7 mouse cellular contexts compared by ENCODE assay signal in genomic region chrX:12587958-12588355, GRCm38 (mm10). TPM values are rescaled to one million over a fixed set of nuclear protein-coding genes. Genes with fewer than 3 reads are reported as not detected.
DNase-seq lines count a peak whose midpoint lies in the region; ATAC-seq and TF ChIP-seq lines count a peak whose summit lies in the region.

No protein-coding gene starts in this region.

- DNase-seq in lung, embryonic 14.5 days = peak; percentile 14
- no peak for DNase-seq in lung, postnatal 25 days (ENCODE audit: low spot score)
- DNase-seq in intestine, embryonic 14.5 days (ENCODE audit: low spot score) = no peak
- peak; percentile 2 for DNase-seq in midbrain, postnatal 0 days (ENCODE audit: low spot score)
- DNase-seq in testis, postnatal 14 days (ENCODE audit: low spot score) = no peak
- no peak for DNase-seq in ovary, postnatal 14 days (ENCODE audit: low spot score)

- H3K9me3 ChIP-seq in lung, embryonic 14.5 days (ENCODE audit: low read depth, low read length) = no peaks in the 10 kb centered on the region
- no peaks in the 10 kb centered on the region for H3K9me3 ChIP-seq in intestine, embryonic 14.5 days (ENCODE audit: control insufficient read depth, low read length)
- no peaks in the 10 kb centered on the region for H3K9me3 ChIP-seq in midbrain, postnatal 0 days (ENCODE audit: low read length)

- H3K27ac ChIP-seq in lung, embryonic 14.5 days (ENCODE audit: low read depth) = peak overlapping the region; percentile 72; the same call in 1 of the 2 replicates
- H3K27ac ChIP-seq in cortical plate, adult 2 months (ENCODE audit: insufficient read depth, low read length) = no peak overlapping the region
- peak overlapping the region; percentile 77 for H3K27ac ChIP-seq in intestine, embryonic 14.5 days (ENCODE audit: low read depth)
- peak overlapping the region; percentile 87 for H3K27ac ChIP-seq in midbrain, postnatal 0 days (ENCODE audit: low read depth, low read length)

- peak overlapping the region; percentile 77 for H3K9ac ChIP-seq in lung, embryonic 14.5 days
- peak overlapping the region; percentile 71 for H3K9ac ChIP-seq in intestine, embryonic 14.5 days (ENCODE audit: low read length)
- H3K9ac ChIP-seq in midbrain, postnatal 0 days (replicated peaks; ENCODE audit: low read length, poor library complexity, severe bottlenecking) = peak overlapping the region; percentile 79

- ATAC-seq in lung, embryonic 14.5 days (ENCODE audit: insufficient read depth) = peak; percentile 69
- ATAC-seq in intestine, embryonic 14.5 days (replicated peaks; ENCODE audit: low FRiP score, low TSS enrichment, low read depth) = peak; percentile 70; the same call in 1 of the 2 replicates
- ATAC-seq in midbrain, postnatal 0 days (ENCODE audit: low FRiP score) = no peak; the same call in 1 of the 2 replicates

- peak overlapping the region; percentile 67 for H3K4me3 ChIP-seq in lung, embryonic 14.5 days (ENCODE audit: low read depth, low read length)
- H3K4me3 ChIP-seq in cortical plate, adult 2 months (ENCODE audit: insufficient read depth, low read length) = peak overlapping the region; percentile 66
- H3K4me3 ChIP-seq in intestine, embryonic 14.5 days (ENCODE audit: low read depth, low read length) = peak overlapping the region; percentile 58
- H3K4me3 ChIP-seq in midbrain, postnatal 0 days (ENCODE audit: low read depth, low read length) = peak overlapping the region; percentile 58

- H3K27me3 ChIP-seq in lung, embryonic 14.5 days (ENCODE audit: insufficient read depth, low read length) = no peaks in the 10 kb centered on the region
- H3K27me3 ChIP-seq in intestine, embryonic 14.5 days (replicated peaks; ENCODE audit: control insufficient read depth, insufficient read depth, low read length) = 0 out of 2 replicates have a peak, but pooled peaks cover 3% of the 10 kb centered on the region
- no peaks in the 10 kb centered on the region for H3K27me3 ChIP-seq in midbrain, postnatal 0 days (ENCODE audit: insufficient read depth, low read length)

- TF ChIP-seq POLR2A in cortical plate, adult 2 months (IDR thresholded peaks at IDR 0.05; ENCODE audit: extremely low read depth, insufficient read depth, low read length) = no peak

- TF ChIP-seq CTCF in lung, embryonic 14.5 days (IDR thresholded peaks at IDR 0.05; ENCODE audit: low read depth) = no peak
- no peak for TF ChIP-seq CTCF in cortical plate, adult 2 months (IDR thresholded peaks at IDR 0.05; ENCODE audit: extremely low read depth, insufficient read depth, low read length)
- no peak for TF ChIP-seq CTCF in midbrain, postnatal 0 days (IDR thresholded peaks at IDR 0.05)

- H3K4me1 ChIP-seq in lung, embryonic 14.5 days (ENCODE audit: insufficient read depth) = no peaks in the 10 kb centered on the region
- 0 out of 2 replicates have a peak, but pooled peaks cover 3% of the 10 kb centered on the region for H3K4me1 ChIP-seq in cortical plate, adult 2 months (ENCODE audit: control insufficient read depth, insufficient read depth, low read length)
- H3K4me1 ChIP-seq in intestine, embryonic 14.5 days (replicated peaks; ENCODE audit: control insufficient read depth, insufficient read depth, low read length) = no peaks in the 10 kb centered on the region
- no peaks in the 10 kb centered on the region for H3K4me1 ChIP-seq in midbrain, postnatal 0 days (ENCODE audit: insufficient read depth, low read length)

- WGBS in lung, embryonic 14.5 days = 10% methylated on average over 15 of the region's 18 CpGs
- 17% methylated on average over 18 of the region's 18 CpGs for WGBS in intestine, embryonic 14.5 days
- 27% methylated on average over 18 of the region's 18 CpGs for WGBS in midbrain, postnatal 0 days

- H3K4me2 ChIP-seq in lung, embryonic 14.5 days = peak overlapping the region; percentile 55
- peak overlapping the region; percentile 49 for H3K4me2 ChIP-seq in intestine, embryonic 14.5 days (ENCODE audit: low read length)
- H3K4me2 ChIP-seq in midbrain, postnatal 0 days (ENCODE audit: low read depth, low read length, poor library complexity, severe bottlenecking) = peak overlapping the region; percentile 43

- no peaks in the 10 kb centered on the region for H3K36me3 ChIP-seq in lung, embryonic 14.5 days (ENCODE audit: insufficient read depth)
- H3K36me3 ChIP-seq in intestine, embryonic 14.5 days (ENCODE audit: control insufficient read depth, insufficient read depth, low read length) = no peaks in the 10 kb centered on the region
- H3K36me3 ChIP-seq in midbrain, postnatal 0 days (ENCODE audit: insufficient read depth, low read length) = no peaks in the 10 kb centered on the region

RNA-seq across cellular contexts. Expression of gene Atp6ap2, which starts 0.4 kb away (rescaled TPM):
- 72.9 and 77.0 TPM in 2 replicates for polyA plus RNA-seq in lung, embryonic 14.5 days (2014; fragmentation: Nextera tagmentation; extraction: Ambion mirVana)
- polyA plus RNA-seq in cortical plate, adult 2 months (2012; rRNA removed) = 155 and 156 TPM in 2 replicates
- 118 and 122 TPM in 2 replicates for polyA plus RNA-seq in intestine, embryonic 14.5 days (2014; fragmentation: Nextera tagmentation; extraction: Ambion mirVana)
- total RNA-seq in midbrain, postnatal 0 days (2014; rRNA removed) = 135 and 177 TPM in 2 replicates
- 269 and 277 TPM in 2 replicates for polyA plus RNA-seq in midbrain, postnatal 0 days (2015; fragmentation: Nextera tagmentation; extraction: Ambion mirVana)

Comparison
In these comparisons a context has a peak if more than half of its experiments do, and no peak if none do; other contexts are left out.
1. DNase-seq: peak in lung, embryonic 14.5 days (single experiment) and midbrain, postnatal 0 days (single experiment); none in lung, postnatal 25 days (single experiment), intestine, embryonic 14.5 days (single experiment), testis, postnatal 14 days (single experiment) and ovary, postnatal 14 days (single experiment).
2. Peak in every context shown above with its lines, with median percentiles within 50 percentile points of each other: H3K4me2 ChIP-seq, H3K4me3 ChIP-seq and H3K9ac ChIP-seq.